Mouse (Mus musculus): ENCODE data around the gene Macrod2.

Macrod2 gene

DNA sequence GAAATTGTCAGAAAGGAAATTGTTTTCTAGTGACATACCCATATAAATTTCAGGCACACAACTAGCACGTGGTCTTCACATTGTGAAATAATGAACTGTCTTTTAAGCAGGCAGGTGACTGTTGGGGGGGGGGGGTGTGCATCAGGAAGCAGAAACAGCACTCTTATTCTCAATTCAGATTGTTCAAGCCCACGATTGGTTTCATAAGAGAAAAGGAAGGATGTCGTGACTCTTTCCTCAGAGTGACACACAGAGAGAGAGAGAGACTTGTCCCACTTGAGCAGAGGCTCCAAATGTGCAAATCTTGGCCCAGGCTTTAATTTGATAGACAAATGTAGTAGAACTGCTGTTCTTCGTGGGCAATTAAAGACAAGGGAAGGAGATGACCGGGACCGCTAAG lies 516.4 kb downstream of the Macrod2 start:
- no peak for DNase-seq (ENCODE audit: low read depth)

DNA sequence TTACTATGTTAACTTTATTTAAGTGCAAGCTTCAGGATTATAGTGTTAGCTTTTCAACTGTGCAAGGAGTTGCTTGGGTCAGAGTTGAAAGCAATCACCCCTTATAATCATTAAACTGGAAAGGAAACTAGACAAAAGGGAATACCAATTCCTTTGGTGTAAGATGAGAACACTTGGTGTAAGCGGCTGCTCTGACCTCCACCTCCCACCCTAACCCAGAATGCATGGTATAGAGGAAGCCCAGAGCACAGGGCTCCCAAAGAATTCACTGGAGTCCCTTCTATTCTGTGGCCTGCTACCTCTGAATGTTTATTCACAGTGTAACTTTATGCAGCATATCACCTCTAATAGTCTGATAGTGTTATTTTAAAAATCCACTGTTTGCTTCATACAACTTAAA lies 517.1 kb downstream of the Macrod2 start:
- no peak for DNase-seq (ENCODE audit: low read depth)

DNA sequence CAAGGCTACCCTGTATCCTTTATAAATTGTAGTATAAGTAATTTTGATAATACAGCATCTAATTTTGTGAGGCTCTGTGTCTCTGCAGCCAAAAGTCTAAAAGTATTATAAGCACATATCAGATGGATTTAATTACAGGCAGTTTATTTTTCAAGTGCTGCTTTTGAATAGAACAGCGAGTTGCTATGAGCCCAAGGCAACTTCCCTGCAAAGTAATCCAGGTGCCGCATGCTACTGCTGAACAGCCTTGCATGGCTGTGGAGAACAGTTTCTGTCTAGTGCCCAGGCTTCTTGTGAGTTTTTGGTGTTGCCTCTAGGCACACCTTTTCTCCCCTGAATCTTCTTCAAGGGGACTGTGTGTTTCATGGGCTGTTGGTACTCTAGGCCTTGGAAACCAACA lies 517.8 kb downstream of the Macrod2 start:
- no peak for DNase-seq (ENCODE audit: low read depth)

DNA sequence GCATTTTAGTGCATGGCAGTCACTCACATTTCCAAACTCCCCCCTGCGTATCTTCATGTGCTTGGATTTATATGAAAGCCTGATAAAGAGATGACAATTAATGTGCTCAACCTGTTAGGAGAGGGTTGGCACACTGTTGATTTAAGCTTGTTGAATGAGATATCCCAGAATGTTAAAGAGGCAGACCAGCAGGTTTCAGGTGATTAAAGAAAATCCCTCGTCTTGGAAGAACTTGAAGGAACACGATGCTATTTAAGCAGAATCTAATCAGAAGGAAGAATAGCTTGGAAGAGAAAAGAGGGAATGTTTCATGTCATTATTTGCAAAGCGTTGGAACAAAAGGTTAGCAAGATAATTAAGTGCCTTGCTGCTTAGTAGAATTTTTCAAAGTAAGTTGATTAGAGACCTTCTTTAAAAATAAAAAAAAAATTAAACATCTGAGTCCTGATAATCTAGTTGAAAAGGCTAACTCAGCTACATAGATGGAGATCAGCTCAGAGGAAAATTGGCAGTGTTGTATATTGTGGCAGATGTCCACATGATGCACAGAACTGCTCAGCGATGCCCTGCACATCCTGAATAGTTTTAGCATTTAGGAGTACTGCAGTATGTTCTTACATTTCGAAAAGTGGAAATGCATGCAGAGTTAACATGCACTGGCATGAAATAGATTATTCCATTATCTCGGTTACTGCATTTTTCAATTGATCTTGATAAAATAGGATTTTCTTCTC lies 518.7 kb downstream of the Macrod2 start:
- no peak for DNase-seq (ENCODE audit: low read depth)

DNA sequence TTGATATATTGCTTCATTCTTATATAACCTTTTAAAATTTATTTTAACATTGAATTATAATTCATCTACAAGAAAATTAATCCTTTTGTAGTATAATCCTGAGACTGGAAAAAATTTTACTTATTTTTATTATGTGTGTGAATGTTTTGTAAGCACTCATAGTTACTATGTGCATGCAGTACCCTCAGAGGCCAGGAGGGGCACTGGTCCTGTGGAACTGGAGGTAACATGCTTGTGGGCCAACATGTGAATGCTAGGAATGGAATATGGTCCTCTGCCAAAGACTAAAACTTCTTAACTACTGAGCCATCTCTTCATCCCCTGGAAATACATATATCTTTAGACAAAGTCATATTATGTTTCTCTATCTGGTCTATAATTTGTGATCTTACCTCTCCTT lies 531.8 kb downstream of the Macrod2 start:
- DNase-seq (ENCODE audit: low read depth) = peak; percentile 2

DNA sequence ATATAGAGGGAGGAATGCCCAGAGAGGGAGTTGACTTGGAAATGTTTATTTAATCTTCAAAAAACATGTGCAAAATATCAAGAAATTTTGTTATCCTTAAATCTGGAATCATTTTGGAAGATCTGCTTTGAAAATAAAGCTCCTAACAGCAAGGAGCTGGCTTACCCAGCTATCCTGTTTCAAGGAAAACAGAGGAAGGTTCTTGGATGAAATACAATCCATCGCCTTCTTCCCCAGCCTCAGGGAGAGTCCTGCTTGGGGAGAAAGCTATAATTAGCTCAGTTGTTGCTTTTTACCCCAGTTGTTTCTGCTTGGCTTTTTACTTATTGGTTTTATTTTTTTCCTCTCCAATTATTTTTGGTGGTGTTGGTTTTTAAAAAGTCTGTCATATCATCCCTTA lies 539.4 kb downstream of the Macrod2 start:
- DNase-seq (ENCODE audit: low read depth) = no peak

DNA sequence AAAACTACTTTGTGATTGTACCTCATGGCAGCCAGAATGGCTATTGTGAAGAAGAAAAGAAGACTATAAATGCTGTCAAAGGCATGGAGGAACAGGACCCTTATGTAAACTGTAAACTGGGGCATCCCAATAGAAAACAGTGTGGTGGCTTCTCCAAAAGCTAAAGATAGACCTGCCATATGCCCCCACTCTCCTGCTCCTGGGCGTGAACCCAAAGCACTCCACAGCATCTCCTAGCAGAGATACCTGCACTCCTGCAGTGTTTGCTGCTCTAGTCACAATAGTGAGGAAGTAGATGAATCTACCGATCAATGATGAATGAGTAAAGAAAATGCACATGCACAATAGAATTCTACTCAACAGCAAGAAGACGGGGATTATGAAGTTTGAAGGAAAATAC lies 554.4 kb downstream of the Macrod2 start:
- no peak for DNase-seq (ENCODE audit: low read depth)

DNA sequence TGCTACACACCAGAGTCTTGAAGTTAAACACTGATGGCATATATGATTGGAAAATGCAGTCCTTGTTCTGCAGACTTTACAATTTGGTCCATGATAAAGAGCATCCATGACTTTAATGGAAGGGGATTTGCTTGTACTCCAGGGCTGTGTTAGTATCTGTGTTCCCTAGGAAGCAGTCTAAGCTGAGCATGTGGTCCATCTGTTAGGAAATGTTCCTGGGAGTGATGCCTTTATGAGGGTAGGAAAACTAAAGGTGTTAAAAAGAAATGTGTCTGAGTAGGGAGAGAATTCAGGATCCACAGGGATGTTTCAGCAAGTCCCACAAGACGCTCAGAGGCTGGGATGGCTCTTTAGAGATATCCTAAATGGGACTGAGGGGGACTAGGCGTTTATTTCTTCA lies 564.1 kb downstream of the Macrod2 start:
- no peak for DNase-seq (ENCODE audit: low read depth)

DNA sequence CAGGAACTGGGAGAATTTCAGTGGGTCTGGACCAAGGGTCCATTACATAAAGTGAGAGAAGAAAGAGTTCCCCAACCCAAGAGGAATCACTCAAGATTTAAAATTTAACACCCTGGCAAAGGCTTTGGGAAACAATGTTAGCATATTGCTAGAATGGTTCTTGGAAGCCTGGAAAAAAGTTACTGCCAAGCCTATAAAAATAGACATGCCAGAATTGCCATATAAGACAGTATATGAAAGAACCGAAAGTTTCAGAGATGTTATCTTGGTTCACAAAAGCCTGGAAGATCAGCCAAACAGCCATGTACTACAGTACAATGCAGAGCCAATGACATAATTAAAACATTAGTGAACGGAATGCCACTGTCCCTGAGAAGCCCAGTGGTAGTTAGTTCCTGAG lies 575.1 kb downstream of the Macrod2 start:
- DNase-seq (ENCODE audit: low read depth) = no peak

DNA sequence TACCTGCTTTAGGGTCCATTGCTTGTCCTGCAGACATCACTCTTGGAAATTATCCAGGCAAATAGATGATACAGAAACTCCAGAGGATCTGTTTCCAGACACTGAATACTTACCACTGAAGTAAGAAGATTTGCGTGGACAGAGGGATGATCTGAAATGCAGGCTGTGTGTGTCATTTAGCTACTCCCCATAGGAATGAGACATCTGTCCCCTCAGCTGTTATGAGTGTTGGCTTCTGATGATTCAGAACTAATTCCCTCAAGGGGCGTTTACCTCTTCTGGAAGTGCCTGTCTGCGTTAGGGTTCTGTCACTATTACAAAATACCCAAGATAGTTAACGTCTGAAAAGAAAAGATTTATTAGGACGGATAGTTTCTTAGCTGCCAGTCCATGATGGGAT lies 576.7 kb downstream of the Macrod2 start:
- DNase-seq (ENCODE audit: low read depth) = no peak

DNA sequence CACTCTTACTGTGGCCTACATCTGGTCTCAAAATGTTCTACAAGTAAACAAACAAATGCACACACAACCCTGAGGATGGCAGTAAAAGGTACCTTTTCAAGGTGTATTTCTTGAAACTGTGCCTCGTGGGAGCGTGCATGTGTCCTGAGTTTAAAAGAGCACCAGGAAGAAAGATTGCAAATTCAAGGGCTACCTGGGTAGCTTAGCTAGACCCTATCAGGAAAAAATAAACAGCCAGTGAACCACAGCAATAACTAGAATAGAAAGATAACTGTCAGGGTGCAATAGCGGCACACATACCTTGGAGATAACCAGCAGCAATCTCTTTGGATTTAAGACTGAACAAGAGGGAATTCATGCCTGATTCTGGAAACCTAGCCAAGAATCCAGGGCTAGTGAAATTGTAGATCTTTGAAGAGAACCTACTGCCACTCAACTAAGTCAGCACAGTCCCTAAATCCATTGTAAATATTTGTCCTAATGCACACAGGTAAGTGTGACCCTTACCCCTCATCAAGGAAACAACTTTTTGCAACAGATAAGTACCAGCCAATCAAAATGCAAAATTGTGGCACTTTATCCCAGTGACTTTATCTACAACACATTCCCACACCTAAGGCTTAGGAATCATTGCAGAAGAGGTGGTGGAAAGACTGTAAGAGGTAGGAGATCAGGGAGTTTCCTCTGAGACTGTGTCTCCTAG lies 590.7 kb downstream of the Macrod2 start:
- DNase-seq (ENCODE audit: low read depth) = no peak

DNA sequence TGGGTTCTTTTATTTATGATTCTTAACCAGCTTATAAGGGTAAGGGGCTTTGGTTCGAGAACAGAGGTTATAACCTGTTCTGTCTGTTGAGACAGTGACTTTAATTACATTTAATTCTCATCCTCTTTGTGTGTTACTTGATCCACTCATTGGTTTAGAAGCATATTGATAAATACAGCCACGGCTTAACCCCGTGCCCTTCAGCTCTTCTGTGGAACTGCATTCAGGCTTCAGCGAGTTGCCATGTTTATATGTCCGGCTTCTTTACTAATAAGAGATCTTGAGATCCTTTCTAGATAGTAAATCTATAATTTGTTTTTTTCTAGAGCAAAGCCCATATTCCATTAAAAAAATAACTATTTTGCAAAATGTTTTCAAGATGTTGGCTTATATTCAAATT lies 608.7 kb downstream of the Macrod2 start:
- DNase-seq (ENCODE audit: low read depth) = no peak

DNA sequence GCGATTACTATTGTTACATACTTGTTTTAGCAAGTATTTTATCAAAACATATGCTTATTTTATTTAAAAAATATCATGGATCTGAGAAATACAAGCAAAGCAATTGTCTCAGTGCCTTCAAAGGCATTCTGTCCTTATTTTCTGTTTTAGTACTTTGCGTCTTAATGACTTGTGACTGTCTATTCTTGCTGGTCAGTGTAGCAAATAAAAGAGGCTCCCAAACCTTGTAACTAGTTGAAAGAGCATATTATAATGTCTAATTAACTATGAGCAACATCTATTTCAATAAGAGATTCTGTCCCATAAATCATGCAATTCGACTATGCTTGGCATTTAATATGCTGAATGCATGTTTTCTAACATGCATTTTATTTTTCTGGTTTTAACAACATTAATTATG lies 609.2 kb downstream of the Macrod2 start:
- DNase-seq (ENCODE audit: low read depth) = no peak

DNA sequence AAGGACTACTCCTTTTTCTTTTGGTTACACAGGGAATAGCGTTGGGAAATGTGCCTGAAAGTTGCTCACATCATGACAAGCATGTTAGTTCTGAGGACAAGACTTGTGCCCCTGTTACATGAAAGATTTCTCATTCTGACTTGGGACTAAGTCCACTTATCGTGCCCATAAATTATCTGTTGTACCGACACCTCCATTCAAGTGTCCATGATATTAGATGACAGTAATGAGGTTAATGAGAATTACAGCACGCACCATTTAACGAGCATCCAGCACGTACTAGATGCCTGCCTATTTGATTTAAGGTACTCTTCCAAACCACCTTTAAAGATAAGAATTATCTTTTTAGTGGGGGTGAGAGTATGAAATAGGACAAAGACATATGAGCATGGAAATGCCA lies 610.5 kb downstream of the Macrod2 start:
- DNase-seq (ENCODE audit: low read depth) = no peak

DNA sequence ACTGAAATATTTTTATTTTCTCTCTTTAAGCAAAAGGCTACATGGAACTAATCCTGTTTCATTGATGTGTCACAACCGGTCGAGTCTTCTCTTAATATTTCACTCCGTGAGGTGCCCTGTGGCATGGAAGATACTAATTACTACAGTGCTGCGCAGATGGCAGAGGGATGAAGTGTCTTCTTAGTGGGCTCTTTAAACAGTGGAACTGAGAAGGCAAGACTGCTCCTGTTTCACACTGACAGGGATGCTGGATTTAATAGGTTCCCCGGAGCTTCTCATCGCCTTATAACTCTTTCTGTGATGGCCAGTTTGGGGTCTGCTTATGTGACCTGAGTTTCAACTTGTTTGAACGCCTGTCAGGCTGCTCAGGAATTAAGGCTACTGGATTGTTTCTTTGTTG lies 612.6 kb downstream of the Macrod2 start:
- DNase-seq (ENCODE audit: low read depth) = no peak

DNA sequence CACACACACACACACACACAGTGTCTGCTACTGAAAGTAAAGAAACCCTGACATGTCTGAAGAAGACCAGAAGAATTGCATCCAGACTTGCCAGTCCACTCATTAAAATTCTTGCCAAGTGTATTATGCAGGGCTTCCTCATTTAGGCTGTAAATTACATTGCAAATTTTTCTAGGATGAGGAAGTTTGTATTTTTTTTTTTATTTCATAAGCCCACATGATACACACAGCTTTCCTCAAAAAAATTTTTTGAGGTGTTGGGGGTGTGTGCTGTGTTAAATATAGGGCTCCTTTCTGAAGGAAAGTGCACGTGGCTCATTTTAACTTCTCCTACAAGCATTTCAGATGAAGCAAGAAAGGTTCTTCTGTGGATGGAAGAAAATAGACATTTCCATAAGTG lies 613.3 kb downstream of the Macrod2 start:
- DNase-seq (ENCODE audit: low read depth) = no peak

DNA sequence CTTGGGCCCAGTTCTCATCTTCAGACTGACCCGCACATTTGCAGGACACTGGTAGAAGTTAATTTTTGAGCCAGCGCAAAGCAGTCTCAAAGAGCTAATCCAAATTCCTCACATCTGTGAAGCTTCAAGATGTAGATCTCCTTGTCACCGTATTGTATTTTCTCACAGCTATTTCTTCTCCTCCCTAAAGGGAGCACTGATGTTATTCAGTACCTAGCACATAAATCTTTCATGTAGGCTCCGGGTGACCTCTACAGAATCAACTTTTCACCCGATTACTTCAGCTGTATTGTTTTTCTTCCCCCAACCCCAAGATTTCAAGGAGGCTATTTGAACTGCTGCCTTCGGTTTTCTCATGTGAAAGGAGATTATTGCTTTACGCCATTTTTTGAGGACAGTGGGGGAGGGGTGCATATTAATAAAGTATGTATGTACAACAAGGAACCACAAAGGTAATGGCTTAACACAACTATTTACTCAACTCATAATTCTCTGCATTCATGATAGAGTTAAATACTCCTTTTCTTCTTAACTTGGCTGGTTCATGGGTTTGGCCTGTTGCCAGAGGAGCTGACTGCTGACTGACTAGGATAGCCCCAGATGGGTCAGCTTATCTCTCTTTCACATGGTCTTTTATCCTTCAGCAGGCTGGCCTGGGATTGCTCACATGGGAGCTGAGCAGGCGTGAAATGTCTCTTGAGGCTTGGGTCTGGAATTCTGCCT lies 618.5 kb downstream of the Macrod2 start:
- DNase-seq (ENCODE audit: low read depth) = no peak

DNA sequence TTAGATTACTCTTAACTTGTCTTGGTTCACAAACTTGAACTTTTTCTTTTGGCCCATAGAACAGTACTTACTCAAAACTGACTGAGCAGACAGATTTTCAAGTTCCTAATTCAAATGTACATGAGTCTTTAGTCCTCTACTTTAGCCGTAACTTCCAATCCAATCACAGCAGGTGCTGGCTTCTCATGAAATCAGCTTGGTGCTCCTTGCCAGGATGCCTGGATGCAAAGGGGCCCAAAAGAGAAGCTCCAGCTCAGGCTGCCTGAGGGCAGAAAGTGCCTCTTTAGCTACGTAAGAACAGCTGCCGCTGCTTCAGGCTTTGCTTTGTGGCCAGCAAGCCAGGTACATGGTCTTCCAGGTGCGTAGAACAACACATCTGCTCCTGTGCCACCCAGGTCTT lies 627.9 kb downstream of the Macrod2 start:
- no peak for DNase-seq (ENCODE audit: low read depth)

DNA sequence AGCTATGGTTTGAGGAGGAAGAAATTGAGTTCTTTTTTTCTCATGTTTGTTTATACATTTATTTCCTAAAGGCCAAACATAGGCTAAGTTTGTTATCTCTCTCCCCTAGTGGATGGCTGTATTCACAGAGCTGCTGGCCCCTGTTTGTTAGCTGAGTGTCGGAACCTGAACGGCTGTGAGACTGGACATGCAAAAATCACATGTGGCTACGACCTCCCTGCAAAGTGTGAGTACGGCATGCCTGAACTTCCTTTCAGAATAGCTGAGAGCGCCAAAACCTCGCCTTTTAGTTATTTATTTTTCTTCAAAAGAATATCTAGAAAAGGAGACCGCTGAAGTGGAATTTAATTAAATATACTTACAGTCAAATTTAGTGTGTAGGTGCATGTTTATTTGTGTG lies 628.8 kb downstream of the Macrod2 start:
- DNase-seq (ENCODE audit: low read depth) = no peak

DNA sequence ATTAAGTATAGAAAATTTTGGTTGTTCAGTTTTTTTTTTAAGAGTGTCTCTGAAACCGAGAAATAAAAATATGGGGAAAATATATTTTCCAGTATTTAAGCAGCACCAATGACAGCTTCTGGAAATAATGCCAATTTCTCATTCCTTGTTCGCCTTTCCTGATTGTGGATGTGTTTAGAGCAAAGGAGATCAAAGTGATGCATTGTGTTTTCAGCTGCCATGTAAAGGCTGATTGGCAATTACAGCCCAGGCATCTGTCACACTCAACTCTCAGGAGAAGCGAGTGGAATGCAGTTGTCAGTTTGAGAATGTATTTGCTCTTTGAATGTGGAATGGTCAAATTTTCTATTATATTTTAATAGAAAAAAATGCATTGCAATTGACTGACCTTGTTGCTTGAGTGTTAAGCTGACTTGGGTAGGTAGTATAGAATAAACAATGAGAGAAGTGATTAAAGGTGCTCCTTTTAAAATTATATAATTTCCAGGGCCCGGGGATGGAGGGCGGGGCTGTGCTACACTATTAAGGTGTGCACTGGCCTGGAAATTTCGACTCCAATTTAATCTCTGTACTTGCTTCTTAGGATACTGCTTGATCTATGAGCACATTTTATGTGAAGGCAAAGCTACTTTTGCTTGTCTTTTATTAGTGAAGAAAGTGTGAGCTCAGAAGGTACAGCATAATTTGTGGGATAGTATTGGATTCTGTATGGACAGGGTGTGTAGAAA lies 629.4 kb downstream of the Macrod2 start:
- DNase-seq (ENCODE audit: low read depth) = no peak

DNA sequence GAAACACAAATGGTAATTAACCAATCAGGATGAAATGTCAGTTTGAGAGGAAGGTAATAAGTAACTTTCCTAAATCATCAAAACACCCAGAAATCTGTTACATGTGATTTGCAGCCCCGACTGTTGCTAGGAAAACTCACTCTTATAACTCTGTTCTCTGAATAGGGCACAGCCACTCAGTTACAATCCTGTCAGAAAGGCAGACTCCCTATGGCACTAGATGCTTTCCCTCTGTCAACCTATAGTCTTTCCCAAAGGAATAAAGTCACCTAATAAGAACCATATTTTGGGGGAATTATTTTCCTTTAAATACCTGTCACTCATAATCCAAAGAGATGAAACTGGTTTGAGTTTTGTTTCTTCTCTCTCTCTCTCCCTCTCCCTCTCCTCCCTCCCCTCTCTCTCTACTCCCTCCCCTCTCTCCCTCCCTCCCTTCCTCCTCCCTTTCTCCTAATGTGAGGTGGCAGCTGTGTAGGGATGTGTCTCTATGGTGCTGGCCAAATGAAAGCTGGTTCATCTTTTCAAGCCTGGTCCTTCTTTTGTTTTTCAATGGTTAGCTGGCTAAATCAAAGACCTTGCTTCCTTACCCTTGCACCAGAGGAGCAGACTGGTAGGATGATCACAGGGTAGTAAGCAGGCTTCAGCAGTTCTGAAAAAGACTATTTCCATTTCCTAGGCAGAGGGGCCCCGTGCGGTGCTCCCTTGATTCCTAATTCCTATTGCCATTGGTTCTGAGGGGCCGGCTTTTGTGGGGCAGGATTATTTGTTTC lies 661.8 kb downstream of the Macrod2 start:
- DNase-seq (ENCODE audit: low read depth) = no peak

DNA sequence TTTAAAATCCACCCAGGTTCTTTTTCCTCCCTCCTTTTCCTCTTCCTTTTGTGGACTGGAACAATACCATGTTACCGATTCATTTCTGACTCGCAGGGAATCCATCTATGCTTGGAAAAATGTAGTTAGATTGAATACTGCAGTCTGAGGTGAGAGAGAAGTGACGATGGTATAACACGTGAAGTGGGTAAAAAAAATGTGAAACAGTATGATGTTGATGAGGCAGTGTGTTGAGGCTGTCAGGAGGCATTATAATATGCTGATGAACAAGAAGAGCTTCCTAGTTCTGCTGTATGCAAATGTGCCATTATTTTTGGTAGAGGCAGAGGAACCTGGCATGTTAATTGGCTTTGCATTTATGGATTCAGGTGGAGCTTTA lies 662.3 kb downstream of the Macrod2 start:
- DNase-seq (ENCODE audit: low read depth) = no peak

Data from induced T-regulatory cell, adult 2 months (primary cell).